Mouse (Mus musculus) lung, adult 2 months (tissue): ENCODE data around the gene Rhbdd2.
"Not testable (repeated sequence)": the region's sequence is repeated elsewhere in the genome, so short reads cannot be mapped to it uniquely, and the experiment has no call there.

Experiments
- CTCF ChIP-seq: fragments of 200-500 bp; IDR thresholded peaks from 2 replicates; pipeline ENCODE4 v1.5.1; 2011; ENCODE audit warnings: mild to moderate bottlenecking, low read length, control low read depth; ENCODE audit not compliant: insufficient read depth
- POLR2A ChIP-seq: fragments of 200-500 bp; IDR thresholded peaks from 2 replicates; pipeline ENCODE4 v1.6.1; 2011; ENCODE audit warnings: low read depth, mild to moderate bottlenecking, control low read depth, low read length, borderline replicate concordance; ENCODE audit errors: extremely low read depth

DNA sequence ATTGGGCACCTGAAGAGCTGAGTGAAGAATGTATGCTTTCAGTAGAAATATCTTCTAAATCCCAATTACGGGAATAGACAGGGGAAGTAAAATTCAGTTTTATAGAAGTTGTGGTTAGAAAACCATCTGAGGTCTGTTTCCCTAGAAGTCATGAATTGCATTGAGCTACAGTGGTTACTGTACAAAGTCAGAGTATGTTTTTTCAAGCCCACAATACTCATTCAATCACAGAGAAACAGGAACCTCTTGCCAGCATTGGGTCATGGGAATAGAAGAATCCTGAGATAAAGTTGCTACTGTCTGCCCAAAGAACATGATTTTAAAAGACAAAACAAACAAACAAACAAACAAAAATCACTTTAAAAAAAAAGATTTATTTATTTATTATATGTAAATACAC is 25.7 kb upstream of the Rhbdd2 start:
- not testable (repeated sequence) for TF ChIP-seq POLR2A, CTCF
